Mouse (Mus musculus): ENCODE results near the gene Ndufv1. TPM values are rescaled to one million over a fixed set of nuclear protein-coding genes. Genes with fewer than 3 reads are reported as not detected.

The Ndufv1 gene
- 10 to 100 TPM; 69.0 to 69.5 TPM for total RNA-seq (2023)

DNA sequence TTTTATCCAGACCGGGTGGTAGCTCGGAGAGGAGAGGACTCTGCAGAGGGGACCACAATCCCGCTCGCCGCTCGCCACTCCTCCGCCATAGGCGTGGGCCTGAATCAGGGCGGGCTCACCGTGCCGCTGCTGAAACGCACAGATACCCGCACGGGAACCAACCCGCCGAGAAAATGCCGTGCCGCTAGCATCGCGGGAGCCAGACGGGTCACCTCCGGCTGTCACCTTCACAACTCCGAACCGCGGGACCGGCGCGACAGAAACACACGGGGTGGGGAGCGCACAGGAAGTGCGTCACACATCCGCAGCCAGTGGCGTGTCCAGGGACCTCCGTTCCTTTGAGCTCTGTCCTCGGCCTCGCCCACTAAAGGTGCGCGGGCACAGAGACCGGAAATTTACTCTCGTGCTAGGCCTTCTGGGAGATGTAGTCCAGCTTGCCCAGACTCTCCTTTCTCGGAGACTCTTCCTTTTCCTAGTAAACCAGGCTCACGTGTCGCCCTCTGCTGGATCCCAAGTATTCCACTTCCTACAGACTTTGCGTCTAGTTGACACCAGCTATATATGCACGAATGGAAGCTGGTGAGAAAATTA lies at the start of gene Ndufv1:
Gene Ndufv1 (minus strand): TSS at position 375 of the 591 bp plus-strand sequence.

GRCm38 (mm10) chr19:4059069-4059740 lies 46.6 kb upstream of the Ndufv1 start, which contains the start of gene Gstp3:
Gene Gstp3 (minus strand): TSS chr19:4059569.

GRCm38 (mm10) chr19:4045966-4046865 lies 33.6 kb upstream of the Ndufv1 start, which contains the start of gene Gstp2:
Gene Gstp2 (minus strand): TSS chr19:4046023.

DNA sequence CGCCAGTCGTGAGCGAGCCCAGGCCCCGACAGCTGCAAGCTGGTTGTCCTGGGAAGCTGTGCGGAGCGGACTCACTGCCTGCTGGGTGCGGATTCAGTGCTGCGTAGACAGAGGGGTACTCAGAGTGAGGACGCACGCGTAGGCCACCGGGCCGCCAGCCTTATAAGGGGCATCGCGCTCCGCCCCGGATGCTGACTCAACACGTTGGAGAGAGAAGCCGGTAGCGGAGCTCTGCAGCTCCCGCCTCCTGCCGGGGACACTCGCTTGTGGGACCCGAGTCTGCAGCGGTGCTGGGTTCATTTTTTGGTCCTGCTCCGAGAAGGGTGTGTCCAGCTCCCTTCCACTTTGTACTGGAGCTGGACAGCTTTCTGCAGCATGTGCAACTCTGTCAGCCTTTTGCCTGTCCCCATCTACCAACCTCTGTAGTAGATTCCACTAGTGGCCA lies 25.2 kb upstream of the Ndufv1 start, which contains the start of gene Gstp1:
Gene Gstp1 (minus strand): TSS at position 198 of the 445 bp plus-strand sequence.

DNA sequence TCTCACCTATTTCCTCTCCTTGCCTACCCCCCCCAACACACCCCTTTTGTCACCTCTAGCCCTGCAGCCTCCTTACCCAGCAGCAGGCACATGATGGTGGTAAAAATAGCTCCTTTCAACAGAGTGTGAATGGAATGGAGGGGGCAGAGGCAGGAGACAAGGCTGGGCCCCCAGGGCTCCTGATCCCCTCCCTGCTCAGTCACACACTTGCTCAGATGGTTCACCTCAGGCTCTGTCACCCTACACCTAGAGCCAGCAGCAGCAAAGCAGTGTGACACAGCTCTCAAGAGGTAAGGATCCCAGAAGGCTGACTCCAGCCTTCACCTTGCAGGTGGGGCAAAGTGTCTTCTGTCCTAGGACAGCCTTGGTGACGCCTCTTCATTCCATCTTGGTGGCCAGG lies 9.5 kb downstream of the Ndufv1 start, which contains the start of gene Doc2g:
Gene Doc2g (plus strand): TSS at position 202 of the 400 bp plus-strand sequence.

GRCm38 (mm10) chr19:4000119-4000900 lies 12.3 kb downstream of the Ndufv1 start, which contains the start of the genes Nudt8 and Gm49405:
Gene Nudt8 (plus strand): TSS chr19:4000580.
Gene Gm49405 (plus strand): TSS chr19:4000626.

DNA sequence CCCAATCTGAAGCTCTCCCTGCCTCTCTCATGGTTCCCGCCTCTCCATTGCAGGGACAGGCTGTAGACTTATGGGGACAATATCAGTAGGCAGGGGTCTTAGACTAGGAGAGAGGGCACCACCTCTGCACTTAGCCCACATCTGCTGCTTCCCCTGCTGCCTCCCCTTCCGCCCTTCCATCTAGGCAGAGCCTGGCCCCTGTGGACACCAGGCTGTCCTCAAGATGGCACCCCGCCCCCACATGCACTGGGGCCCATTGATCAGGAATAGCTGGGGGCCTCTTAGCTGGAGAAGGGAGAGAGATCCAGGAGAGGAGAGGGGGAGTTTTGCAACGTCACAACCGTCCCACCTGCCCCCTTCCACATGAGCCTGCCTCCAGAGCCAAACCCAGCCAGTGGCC lies 20.2 kb downstream of the Ndufv1 start, which contains the start of gene Tbx10:
Gene Tbx10 (plus strand): TSS at position 337 of the 400 bp plus-strand sequence.

GRCm38 (mm10) chr19:3986334-3986733 lies 26.3 kb downstream of the Ndufv1 start, which contains the start of gene Acy3:
Gene Acy3 (plus strand): TSS chr19:3986570.

DNA sequence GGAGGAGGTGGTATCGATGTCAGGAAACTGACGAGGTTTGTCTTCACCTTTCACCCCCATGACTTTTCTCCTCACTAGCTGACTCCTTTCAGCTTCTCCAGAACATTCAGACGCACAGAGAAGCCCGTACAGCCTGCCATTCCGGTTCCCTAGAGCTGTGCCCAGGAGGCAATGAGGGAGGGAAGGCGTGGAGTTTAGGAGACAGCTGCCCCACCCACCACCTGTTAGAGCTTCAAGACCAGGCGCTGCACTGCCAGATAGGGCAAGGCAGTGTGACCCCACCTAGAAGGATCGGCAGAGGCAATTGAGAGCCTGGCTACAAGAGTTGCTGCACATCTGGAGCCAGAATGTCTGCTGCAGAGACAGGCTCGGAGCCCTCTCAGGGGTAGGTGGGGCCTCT lies 40.4 kb downstream of the Ndufv1 start, which contains the start of gene Aldh3b2:
Gene Aldh3b2 (plus strand): TSS at position 100 of the 400 bp plus-strand sequence.

DNA sequence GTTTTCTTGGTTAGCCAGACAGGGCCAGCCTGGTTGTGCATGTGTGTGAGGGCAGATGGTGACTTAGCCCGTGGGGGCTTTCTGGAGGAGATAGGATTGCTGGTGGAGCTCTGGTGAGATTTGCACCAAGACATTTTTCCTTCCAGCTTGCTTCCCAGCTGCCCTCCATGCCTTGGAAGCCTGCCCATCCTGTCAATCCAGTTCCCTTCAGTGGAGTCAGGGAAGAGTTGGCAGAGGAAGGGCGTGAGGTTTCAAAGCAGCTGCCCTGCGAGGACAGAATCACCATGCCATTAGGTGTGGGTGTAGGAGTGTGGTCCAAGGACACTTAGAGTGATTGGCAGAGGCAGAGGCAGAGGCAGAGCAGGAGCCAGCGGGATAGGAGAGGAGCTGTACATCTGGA lies 54.1 kb downstream of the Ndufv1 start, which contains the start of gene Aldh3b3:
Gene Aldh3b3 (plus strand): TSS at position 176 of the 400 bp plus-strand sequence.

Other genes starting within 250 kb of the Ndufv1 start
- 10 to 100 TPM; 53.8 to 54.0 TPM for gene Kmt5b, start 245.4 kb downstream of the Ndufv1 start, total RNA-seq (2023)
- gene Chka, start 161.0 kb downstream of the Ndufv1 start, total RNA-seq (2023), result 10 to 100 TPM; 42.2 TPM
- 100 to 1,000 TPM; 223 to 229 TPM for gene Tcirg1, start 105.7 kb downstream of the Ndufv1 start, total RNA-seq (2023)
- gene Ndufs8, start 100.0 kb downstream of the Ndufv1 start, total RNA-seq (2023), result 10 to 100 TPM; 60.8 to 68.6 TPM
- gene Aldh3b1, start 83.0 kb downstream of the Ndufv1 start, total RNA-seq (2023), result 100 to 1,000 TPM; 142 to 144 TPM
- gene Unc93b1, start 77.6 kb downstream of the Ndufv1 start, total RNA-seq (2023), result 100 to 1,000 TPM; 277 to 278 TPM
- 10 to 100 TPM; 12.3 to 12.6 TPM for gene Aldh3b3, start 54.2 kb downstream of the Ndufv1 start, total RNA-seq (2023)
- 10 to 100 TPM; 12.7 to 16.4 TPM for gene Aldh3b2, start 40.5 kb downstream of the Ndufv1 start, total RNA-seq (2023)
- gene Acy3, start 26.2 kb downstream of the Ndufv1 start, total RNA-seq (2023), result under 1 TPM in 1 of 2 experiments, not detected in 1; 0.42 TPM
- gene Tbx10, start 20.1 kb downstream of the Ndufv1 start, total RNA-seq (2023), result not detected
- 1 to 10 TPM; 5.2 to 5.9 TPM for gene Nudt8, start 12.2 kb downstream of the Ndufv1 start, total RNA-seq (2023)
- gene Gm49405, start 12.2 kb downstream of the Ndufv1 start, total RNA-seq (2023), result 1 to 10 TPM in 1 of 2 experiments, under 1 TPM in 1; 0.70 to 1.0 TPM
- gene Doc2g, start 9.5 kb downstream of the Ndufv1 start, total RNA-seq (2023), result 1 to 10 TPM in 1 of 2 experiments, under 1 TPM in 1; 0.55 to 2.2 TPM
- gene Gstp1, start 25.2 kb upstream of the Ndufv1 start, total RNA-seq (2023), result 10 to 100 TPM; 71.2 to 96.6 TPM
- 1 to 10 TPM; 5.9 to 8.4 TPM for gene Gstp2, start 33.2 kb upstream of the Ndufv1 start, total RNA-seq (2023)
- 1 to 10 TPM; 5.3 to 8.8 TPM for gene Gstp3, start 46.8 kb upstream of the Ndufv1 start, total RNA-seq (2023)
- gene Cabp2, start 68.8 kb upstream of the Ndufv1 start, total RNA-seq (2023), result not detected
- 100 to 1,000 TPM; 208 to 221 TPM for gene Cdk2ap2, start 84.4 kb upstream of the Ndufv1 start, total RNA-seq (2023)
- gene Pitpnm1, start 87.2 kb upstream of the Ndufv1 start, total RNA-seq (2023), result 100 to 1,000 TPM; 161 to 176 TPM
- gene Aip, start 113.1 kb upstream of the Ndufv1 start, total RNA-seq (2023), result 100 to 1,000 TPM in 1 of 2 experiments, 10 to 100 TPM in 1; 96.8 to 101 TPM
- gene Gpr152, start 127.0 kb upstream of the Ndufv1 start, total RNA-seq (2023), result not detected
- gene Cabp4, start 131.2 kb upstream of the Ndufv1 start, total RNA-seq (2023), result under 1 TPM in 1 of 2 experiments, not detected in 1; 0.22 TPM
- gene Coro1b, start 135.8 kb upstream of the Ndufv1 start, total RNA-seq (2023), result 100 to 1,000 TPM; 186 to 201 TPM
- gene Ptprcap, start 140.8 kb upstream of the Ndufv1 start, total RNA-seq (2023), result 10 to 100 TPM in 1 of 2 experiments, 1 to 10 TPM in 1; 8.0 to 11.7 TPM
- 10 to 100 TPM; 43.1 to 43.8 TPM for gene Rps6kb2, start 150.5 kb upstream of the Ndufv1 start, total RNA-seq (2023)
- gene Carns1, start 162.7 kb upstream of the Ndufv1 start, total RNA-seq (2023), result 10 to 100 TPM; 24.4 to 28.9 TPM
- 100 to 1,000 TPM; 110 to 127 TPM for gene Tbc1d10c, start 178.5 kb upstream of the Ndufv1 start, total RNA-seq (2023)
- gene Ppp1ca, start 179.3 kb upstream of the Ndufv1 start, total RNA-seq (2023), result 100 to 1,000 TPM; 420 to 454 TPM
- gene Rad9a, start 188.9 kb upstream of the Ndufv1 start, total RNA-seq (2023), result 10 to 100 TPM; 30.2 to 36.5 TPM
- 1 to 10 TPM; 2.4 to 2.8 TPM for gene Clcf1, start 201.4 kb upstream of the Ndufv1 start, total RNA-seq (2023)
- not detected for gene AC109138.7, start 201.6 kb upstream of the Ndufv1 start, total RNA-seq (2023)
- 10 to 100 TPM; 55.9 to 59.1 TPM for gene Pold4, start 219.1 kb upstream of the Ndufv1 start, total RNA-seq (2023)